Mouse (Mus musculus) small intestine, adult 2 months (tissue): ENCODE results near the gene Bmp2.

Experiments used
- CTCF ChIP-seq: fragments of 200-500 bp; IDR thresholded peaks from 2 replicates; pipeline ENCODE4 v1.5.1; 2012; ENCODE audit warnings: low read depth, mild to moderate bottlenecking, control low read depth, inconsistent platforms, low read length, moderate library complexity, mixed read lengths; ENCODE audit not compliant: insufficient replicate concordance, insufficient read length; ENCODE audit errors: extremely low read depth
- POLR2A ChIP-seq: fragments of 200-500 bp; IDR thresholded peaks from 2 replicates; pipeline ENCODE4 v1.6.1; 2012; ENCODE audit warnings: low read depth, mild to moderate bottlenecking, control low read depth, inconsistent platforms, low read length, moderate library complexity

DNA sequence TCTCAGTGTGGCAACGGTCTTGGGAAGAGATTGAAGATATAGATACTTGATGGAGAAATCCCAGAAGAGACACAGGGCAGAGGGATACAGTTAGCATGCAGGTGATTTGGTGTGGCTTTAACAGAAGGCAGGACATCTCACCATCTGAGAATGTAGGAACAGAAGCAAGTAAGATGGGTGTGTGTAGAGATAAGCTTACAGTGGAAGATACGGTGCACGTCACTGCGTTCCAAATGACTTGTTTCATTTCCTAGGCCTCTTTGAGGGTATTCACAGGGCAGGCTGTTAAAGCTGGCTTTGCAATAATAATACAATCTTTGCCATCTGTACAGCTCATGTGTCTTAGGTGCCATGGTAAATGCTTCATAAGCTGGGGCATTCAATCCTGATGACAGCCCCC lies 44.9 kb upstream of the Bmp2 start:
- TF ChIP-seq POLR2A: no peak
- no peak for TF ChIP-seq CTCF
